In genomic region chr3:80141697-80142096, GRCm38 (mm10) we compare ENCODE assay signal across 19 mouse cellular contexts.
"Had no signal": no experiment of that assay in that cellular context is flagged by ENCODE, and none has a peak within 500 bp of the region (broad histone marks: within the 10 kb centered on the region; RNA-seq: fewer than 3 reads in every experiment).

No protein-coding gene starts in this region.

- H3K9ac ChIP-seq: kidney, embryonic 15.5 days; liver, embryonic 14.5 days; liver, postnatal 0 days; lung, embryonic 14.5 days; neural tube, embryonic 12.5 days; neural tube, embryonic 15.5 days had no signal

- H3K27ac ChIP-seq: kidney, embryonic 15.5 days; left cerebral cortex, adult 2 months; liver, embryonic 14.5 days; macrophage; neural tube, embryonic 12.5 days; neural tube, embryonic 15.5 days; stomach, postnatal 0 days had no signal

- H3K4me1 ChIP-seq: kidney, embryonic 15.5 days; neural tube, embryonic 12.5 days; neural tube, embryonic 15.5 days had no signal

- ATAC-seq: liver, postnatal 0 days; lung, postnatal 0 days had no signal

- DNase-seq: kidney, adult 8-10 months; kidney, postnatal 10 days; kidney, postnatal 36 days; layer of hippocampus, postnatal 36 days; liver, postnatal 0 days; lung, embryonic 14.5 days; right cerebral cortex, adult 18-20 months; right cerebral cortex, postnatal 14 days; right cerebral cortex, postnatal 4 days; thymus, adult 2 months; thymus, postnatal 25 days had no signal

- H3K4me2 ChIP-seq: kidney, embryonic 15.5 days; lung, embryonic 14.5 days; neural tube, embryonic 12.5 days; neural tube, embryonic 15.5 days had no signal

- H3K4me3 ChIP-seq: kidney, embryonic 15.5 days; left cerebral cortex, adult 2 months; neural tube, embryonic 12.5 days; neural tube, embryonic 15.5 days had no signal

- H3K9me3 ChIP-seq: kidney, embryonic 15.5 days; neural tube, embryonic 12.5 days; neural tube, embryonic 15.5 days had no signal

- H3K36me3 ChIP-seq: kidney, embryonic 15.5 days; neural tube, embryonic 12.5 days; neural tube, embryonic 15.5 days had no signal

- H3K27me3 ChIP-seq: kidney, embryonic 15.5 days; neural tube, embryonic 12.5 days; neural tube, embryonic 15.5 days had no signal
